Mouse (Mus musculus): ENCODE results near the gene Pif1.

- TF ChIP-seq POLR2A (IDR thresholded peaks at IDR 0.05; ENCODE audit: low read depth, low read length) = no peak
- no peak for TF ChIP-seq EP300 (IDR thresholded peaks at IDR 0.05; ENCODE audit: low read length)
- no peak for TF ChIP-seq CTCF (conservative IDR thresholded peaks at IDR 0.05 in 1 of 2, IDR thresholded peaks at IDR 0.05 in 1 of 2; ENCODE audit: low read depth in 2 of 2, low read length in 2 of 2)
- no peak for TF ChIP-seq HCFC1 (IDR thresholded peaks at IDR 0.05; ENCODE audit: low read depth, low read length)
- TF ChIP-seq JUND (conservative IDR thresholded peaks at IDR 0.05; ENCODE audit: low read depth, low read length) = no peak
- no peak for TF ChIP-seq UBTF (IDR thresholded peaks at IDR 0.05; ENCODE audit: low read depth, low read length)
- no peak for TF ChIP-seq CHD1 (IDR thresholded peaks at IDR 0.05; ENCODE audit: low read depth, low read length)
- no peak for TF ChIP-seq KAT2A (IDR thresholded peaks at IDR 0.05; ENCODE audit: insufficient replicate concordance, low read length)
- TF ChIP-seq RAD21 (IDR thresholded peaks at IDR 0.05; ENCODE audit: low read depth, low read length) = no peak
- no peak for TF ChIP-seq ELF1 (IDR thresholded peaks at IDR 0.05; ENCODE audit: low read depth, low read length)
- no peak for TF ChIP-seq ZNF384 (IDR thresholded peaks at IDR 0.05; ENCODE audit: low read depth, low read length)
- no peak for TF ChIP-seq E2F4 (IDR thresholded peaks at IDR 0.05; ENCODE audit: insufficient replicate concordance, low read depth, low read length)
- no peak for TF ChIP-seq ETS1 (conservative IDR thresholded peaks at IDR 0.05; ENCODE audit: low read depth, low read length)
- no peak for TF ChIP-seq MAFK (IDR thresholded peaks at IDR 0.05; ENCODE audit: insufficient replicate concordance, low read length)
These were observed 2.1 kb downstream of the Pif1 start for GRCm38 (mm10) chr9:65589091-65589490.
